Mouse (Mus musculus): ENCODE measurements around the gene Pla2g3. TPM values are rescaled to one million over a fixed set of nuclear protein-coding genes. Genes with fewer than 3 reads are reported as not detected.

The Pla2g3 gene
- total and polyA plus RNA-seq, 2 experiments, result 0.06 TPM; not detected in 1

- Histone ChIP-seq H3K27ac (replicated peaks; ENCODE audit: insufficient read depth, low read depth, low read length) (no peak overlapping the region), H3K79me2 (ENCODE audit: control insufficient read depth, insufficient read depth, low read length) (no peaks in the 10 kb centered on the region), H3K36me3 (ENCODE audit: control insufficient read depth, insufficient read depth, low read length) (no peaks in the 10 kb centered on the region), H3K4me3 (ENCODE audit: insufficient read depth, low read depth, low read length) (no peak overlapping the region), H3K27me3 (ENCODE audit: control insufficient read depth, insufficient read depth, low read length) (no peaks in the 10 kb centered on the region), H3K4me1 (ENCODE audit: control insufficient read depth, insufficient read depth, low read length) (no peaks in the 10 kb centered on the region), H3K9ac (ENCODE audit: low read depth, low read length) (no peak overlapping the region)
- WGBS, result 73% methylated on average over 5 of the region's 5 CpGs
- TF ChIP-seq POLR2A (IDR thresholded peaks at IDR 0.05; ENCODE audit: extremely low read depth, insufficient read depth, low read length), result no peak
- TF ChIP-seq CTCF (IDR thresholded peaks at IDR 0.05; ENCODE audit: low read depth, low read length), result no peak
- no peak for DNase-seq (ENCODE audit: extremely low read depth, low read depth, low spot score)
Observed at GRCm38 (mm10) chr11:3543001-3543400, 54.9 kb downstream of the Pla2g3 start.

DNA sequence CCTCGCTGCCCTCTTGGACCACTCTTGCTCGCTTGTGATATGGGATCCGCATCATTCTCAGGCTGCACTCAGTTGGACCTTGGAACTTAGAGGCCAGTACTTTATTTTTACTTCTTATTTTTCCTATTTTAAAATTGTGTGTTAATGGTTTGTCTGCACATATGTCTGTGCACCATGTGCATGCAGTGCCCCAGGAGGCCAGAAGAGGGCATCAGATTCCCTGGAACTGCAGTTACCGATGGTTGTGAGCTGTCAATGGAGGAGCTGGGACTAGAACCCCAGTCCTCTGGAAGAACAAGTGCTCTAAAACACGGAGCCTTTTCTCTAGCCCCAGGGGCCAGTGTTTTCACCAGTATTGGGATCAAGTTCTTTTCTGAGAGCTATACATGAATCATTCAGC is 56.3 kb downstream of the Pla2g3 start:
- DNase-seq (ENCODE audit: extremely low read depth, low read depth, low spot score), result no peak
- WGBS, result 98% methylated on average over 5 of the region's 5 CpGs
- no peaks in the 10 kb centered on the region for H3K4me1 ChIP-seq (ENCODE audit: control insufficient read depth, insufficient read depth, low read length)
- no peak overlapping the region for H3K4me3 ChIP-seq (ENCODE audit: insufficient read depth, low read depth, low read length)
- H3K36me3 ChIP-seq (ENCODE audit: control insufficient read depth, insufficient read depth, low read length), result no peaks in the 10 kb centered on the region
- H3K9ac ChIP-seq (ENCODE audit: low read depth, low read length), result no peak overlapping the region
- no peaks in the 10 kb centered on the region for H3K79me2 ChIP-seq (ENCODE audit: control insufficient read depth, insufficient read depth, low read length)
- no peaks in the 10 kb centered on the region for H3K27me3 ChIP-seq (ENCODE audit: control insufficient read depth, insufficient read depth, low read length)
- TF ChIP-seq CTCF (IDR thresholded peaks at IDR 0.05; ENCODE audit: low read depth, low read length) (0 out of 2 replicates have a peak, but pooled peaks have one; percentile 16), POLR2A (IDR thresholded peaks at IDR 0.05; ENCODE audit: extremely low read depth, insufficient read depth, low read length) (no peak)
- H3K27ac ChIP-seq (replicated peaks; ENCODE audit: insufficient read depth, low read depth, low read length), result no peak overlapping the region

DNA sequence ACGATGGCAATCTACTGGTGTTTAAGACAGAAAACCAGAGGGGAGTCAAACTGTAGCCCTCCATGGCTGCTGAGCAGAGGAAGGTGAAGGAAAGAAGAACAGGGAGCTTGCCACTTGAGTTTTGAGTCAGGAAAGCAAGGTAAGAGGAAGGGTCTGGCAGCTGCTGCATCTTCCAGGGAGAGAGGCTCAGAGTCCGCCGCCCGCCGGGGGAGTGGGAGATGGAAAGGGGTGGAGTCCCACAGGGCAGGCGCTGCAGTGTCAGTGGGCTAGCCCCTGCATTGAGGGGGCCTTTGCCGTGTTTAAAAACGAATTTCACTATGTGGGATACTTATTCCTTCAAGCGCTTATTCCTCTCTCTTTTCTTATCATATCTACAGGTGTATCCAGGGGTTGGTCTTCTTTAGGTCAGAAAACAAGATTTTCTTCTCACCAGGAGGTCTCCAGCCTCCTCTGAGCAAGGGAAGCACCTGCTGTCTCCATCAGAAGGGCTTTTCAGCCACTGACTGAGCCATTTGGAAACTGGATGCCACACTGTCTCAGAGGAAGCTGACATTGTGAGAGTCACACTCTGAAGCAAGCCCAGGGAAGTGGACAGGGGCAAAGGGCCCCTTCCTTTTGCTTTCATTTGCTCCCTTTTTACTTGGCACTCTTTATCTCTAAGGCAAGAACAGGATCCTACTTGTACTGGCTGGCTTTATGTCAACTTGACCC is 57.6 kb downstream of the Pla2g3 start:
- Histone ChIP-seq H3K9ac (ENCODE audit: low read depth, low read length) (no peak overlapping the region), H3K4me1 (ENCODE audit: control insufficient read depth, insufficient read depth, low read length) (no peaks in the 10 kb centered on the region; the same call in 1 of the 2 replicates), H3K27me3 (ENCODE audit: control insufficient read depth, insufficient read depth, low read length) (no peaks in the 10 kb centered on the region), H3K27ac (replicated peaks; ENCODE audit: insufficient read depth, low read depth, low read length) (no peak overlapping the region), H3K4me3 (ENCODE audit: insufficient read depth, low read depth, low read length) (no peak overlapping the region), H3K79me2 (ENCODE audit: control insufficient read depth, insufficient read depth, low read length) (no peaks in the 10 kb centered on the region), H3K36me3 (ENCODE audit: control insufficient read depth, insufficient read depth, low read length) (no peaks in the 10 kb centered on the region)
- TF ChIP-seq CTCF (IDR thresholded peaks at IDR 0.05; ENCODE audit: low read depth, low read length) (no peak), POLR2A (IDR thresholded peaks at IDR 0.05; ENCODE audit: extremely low read depth, insufficient read depth, low read length) (no peak)
- DNase-seq (ENCODE audit: extremely low read depth, low read depth, low spot score), result no peak
- WGBS, result 53% methylated on average over 9 of the region's 9 CpGs

DNA sequence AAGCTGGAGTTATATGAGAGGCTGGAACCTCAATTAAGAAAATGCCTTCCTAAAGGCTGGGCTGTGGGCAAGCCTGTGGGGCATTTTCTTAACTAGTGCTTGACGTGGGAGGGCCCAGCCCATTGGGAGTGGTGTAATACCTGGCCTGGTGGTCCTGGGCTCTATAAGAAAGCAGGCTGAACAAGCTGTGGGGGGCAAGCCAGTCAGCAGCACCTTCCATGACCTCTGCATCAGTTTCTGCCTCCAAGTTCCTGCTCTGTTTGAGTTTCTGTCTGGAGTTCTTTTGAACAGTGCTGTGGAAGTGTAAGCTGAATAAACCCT is 58.1 kb downstream of the Pla2g3 start:
- WGBS, result 61% methylated on average over 1 of the region's 1 CpGs
- Histone ChIP-seq H3K79me2 (ENCODE audit: control insufficient read depth, insufficient read depth, low read length) (no peaks in the 10 kb centered on the region), H3K27ac (replicated peaks; ENCODE audit: insufficient read depth, low read depth, low read length) (no peak overlapping the region), H3K27me3 (ENCODE audit: control insufficient read depth, insufficient read depth, low read length) (no peaks in the 10 kb centered on the region), H3K36me3 (ENCODE audit: control insufficient read depth, insufficient read depth, low read length) (no peaks in the 10 kb centered on the region), H3K4me3 (ENCODE audit: insufficient read depth, low read depth, low read length) (no peak overlapping the region), H3K4me1 (ENCODE audit: control insufficient read depth, insufficient read depth, low read length) (no peaks in the 10 kb centered on the region; the same call in 1 of the 2 replicates), H3K9ac (ENCODE audit: low read depth, low read length) (no peak overlapping the region)
- TF ChIP-seq CTCF (IDR thresholded peaks at IDR 0.05; ENCODE audit: low read depth, low read length) (no peak), POLR2A (IDR thresholded peaks at IDR 0.05; ENCODE audit: extremely low read depth, insufficient read depth, low read length) (no peak)
- no peak for DNase-seq (ENCODE audit: extremely low read depth, low read depth, low spot score)

- TF ChIP-seq POLR2A (IDR thresholded peaks at IDR 0.05; ENCODE audit: extremely low read depth, insufficient read depth, low read length) (no peak), CTCF (IDR thresholded peaks at IDR 0.05; ENCODE audit: low read depth, low read length) (no peak)
- no peaks in the 10 kb centered on the region for H3K79me2 ChIP-seq (ENCODE audit: control insufficient read depth, insufficient read depth, low read length)
- 90% methylated on average over 2 of the region's 2 CpGs for WGBS
- no peaks in the 10 kb centered on the region; the same call in 1 of the 2 replicates for H3K4me1 ChIP-seq (ENCODE audit: control insufficient read depth, insufficient read depth, low read length)
- H3K27ac ChIP-seq (replicated peaks; ENCODE audit: insufficient read depth, low read depth, low read length), result no peak overlapping the region
- no peak overlapping the region for H3K9ac ChIP-seq (ENCODE audit: low read depth, low read length)
- DNase-seq (ENCODE audit: extremely low read depth, low read depth, low spot score), result no peak
- no peak overlapping the region for H3K4me3 ChIP-seq (ENCODE audit: insufficient read depth, low read depth, low read length)
- H3K36me3 ChIP-seq (ENCODE audit: control insufficient read depth, insufficient read depth, low read length), result no peaks in the 10 kb centered on the region
- H3K27me3 ChIP-seq (ENCODE audit: control insufficient read depth, insufficient read depth, low read length), result no peaks in the 10 kb centered on the region
Observed at GRCm38 (mm10) chr11:3547047-3547446, 59.0 kb downstream of the Pla2g3 start.

DNA sequence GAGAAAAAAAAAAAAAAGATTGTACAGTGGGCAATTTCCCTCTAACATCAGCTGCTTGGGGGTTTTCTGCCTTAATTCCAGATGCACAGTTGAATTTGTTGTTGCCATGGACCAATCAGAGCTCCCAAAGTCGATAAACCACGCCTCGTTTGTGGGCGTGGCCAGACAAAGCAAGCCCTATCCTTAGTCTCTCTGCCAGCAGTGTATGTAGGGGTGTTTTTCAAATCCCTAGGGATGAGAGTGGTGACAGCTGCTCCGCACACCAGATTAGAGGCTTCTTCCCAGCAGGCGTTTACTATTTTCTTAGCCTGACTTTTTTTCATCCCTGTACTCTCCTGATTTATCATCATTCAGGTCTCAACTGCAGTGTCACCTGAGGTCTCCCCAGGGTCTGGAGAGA is 59.9 kb downstream of the Pla2g3 start:
- no peak for DNase-seq (ENCODE audit: extremely low read depth, low read depth, low spot score)
- Histone ChIP-seq H3K4me1 (ENCODE audit: control insufficient read depth, insufficient read depth, low read length) (no peaks in the 10 kb centered on the region; the same call in 1 of the 2 replicates), H3K4me3 (ENCODE audit: insufficient read depth, low read depth, low read length) (no peak overlapping the region), H3K79me2 (ENCODE audit: control insufficient read depth, insufficient read depth, low read length) (no peaks in the 10 kb centered on the region), H3K36me3 (ENCODE audit: control insufficient read depth, insufficient read depth, low read length) (no peaks in the 10 kb centered on the region), H3K27ac (replicated peaks; ENCODE audit: insufficient read depth, low read depth, low read length) (no peak overlapping the region), H3K27me3 (ENCODE audit: control insufficient read depth, insufficient read depth, low read length) (no peaks in the 10 kb centered on the region), H3K9ac (ENCODE audit: low read depth, low read length) (no peak overlapping the region)
- 53% methylated on average over 6 of the region's 6 CpGs for WGBS
- TF ChIP-seq CTCF (IDR thresholded peaks at IDR 0.05; ENCODE audit: low read depth, low read length) (no peak), POLR2A (IDR thresholded peaks at IDR 0.05; ENCODE audit: extremely low read depth, insufficient read depth, low read length) (no peak)

Measured in liver, adult 2 months (tissue).